Mouse (Mus musculus) intestine, embryonic 14.5 days (tissue): Measurements from ENCODE around the gene Actr1b. TPM values are rescaled to one million over a fixed set of nuclear protein-coding genes. Genes with fewer than 3 reads are reported as not detected.

Experiments
- ATAC-seq: fragments of 200-750 bp; cut with Nextera tagmentation; replicated peaks from 2 replicates; pipeline ENCODE4 v1.8.0; 2017; ENCODE audit warnings: low read depth, moderate number of reproducible peaks, moderate TSS enrichment, moderate library complexity; ENCODE audit not compliant: low FRiP score, low TSS enrichment
- DNase-seq: peaks from one replicate; pipeline ENCODE4 v3.0.0-alpha.2; 2018; ENCODE audit warnings: low spot score
- H3K27ac ChIP-seq: fragments of 300-500 bp; sonication (generic); 2 replicates; pipeline ENCODE4 v1.5.1; 2014; ENCODE audit warnings: low read depth, mild to moderate bottlenecking, control low read depth
- H3K27me3 ChIP-seq: fragments of 300-500 bp; sonication (generic); replicated peaks from 2 replicates; pipeline ENCODE4 v1.6.1; 2014; ENCODE audit warnings: low read length, control low read depth; ENCODE audit not compliant: control insufficient read depth, insufficient read depth
- H3K36me3 ChIP-seq: fragments of 300-500 bp; sonication (generic); 2 replicates; pipeline ENCODE4 v1.6.1; 2014; ENCODE audit warnings: low read length, control low read depth; ENCODE audit not compliant: control insufficient read depth, insufficient read depth
- H3K4me1 ChIP-seq: fragments of 300-500 bp; sonication (generic); replicated peaks from 2 replicates; pipeline ENCODE4 v1.6.1; 2014; ENCODE audit warnings: low read length, control low read depth, mixed read lengths; ENCODE audit not compliant: control insufficient read depth, insufficient read depth
- H3K4me2 ChIP-seq: fragments of 300-500 bp; sonication (generic); 2 replicates; pipeline ENCODE4 v1.6.1; 2014; ENCODE audit warnings: low read length
- H3K4me3 ChIP-seq: fragments of 300-500 bp; sonication (generic); 2 replicates; pipeline ENCODE4 v1.5.1; 2014; ENCODE audit warnings: low read depth, low read length, control low read depth, mixed read lengths
- H3K9ac ChIP-seq: fragments of 300-500 bp; sonication (generic); 2 replicates; pipeline ENCODE4 v1.6.1; 2014; ENCODE audit warnings: mild to moderate bottlenecking, low read length
- H3K9me3 ChIP-seq: fragments of 300-500 bp; sonication (generic); 2 replicates; pipeline ENCODE4 v1.6.1; 2016; ENCODE audit warnings: low read length, control low read depth; ENCODE audit not compliant: control insufficient read depth
- WGBS: fragments of 180-500 bp; shearing (Covaris S2); extraction: QIAGEN DNeasy Blood & Tissue Kit; methylation state at CpG from one replicate; pipeline ENCODE4 v1.1.7; 2014; 5-methylcytosine and 5-hydroxymethylcytosine counted together
- polyA plus RNA-seq: library from polyadenylated mRNA; unstranded; fragments of >200 nt; fragmentation: Nextera tagmentation; extraction: Ambion mirVana; gene quantifications from 2 replicates; pipeline ENCODE4 v1.2.1, GENCODE M21; 2014

Gene Actr1b
- polyA plus RNA-seq, 1 experiment from 2014 or later: 97.0 TPM

GRCm38 (mm10) chr1:36744268-36744944, 30.2 kb upstream of the Actr1b start:
- Histone ChIP-seq H3K9me3 (no peaks in the 10 kb centered on the region), H3K27me3 (0 out of 2 replicates have a peak, but pooled peaks cover 4% of the 10 kb centered on the region), H3K27ac (no peak overlapping the region), H3K4me2 (peak overlapping the region; percentile 41), H3K4me1 (peaks cover 4% of the 10 kb centered on the region; the same call in 1 of the 2 replicates), H3K9ac (no peak overlapping the region), H3K36me3 (no peaks in the 10 kb centered on the region), H3K4me3 (no peak overlapping the region)
- 25% methylated on average over 17 of the region's 17 CpGs for WGBS
- ATAC-seq: peak; percentile 57; the same call in 1 of the 2 replicates
- peak; percentile 85 for DNase-seq

GRCm38 (mm10) chr1:36743046-36743445, 28.8 kb upstream of the Actr1b start:
- Histone ChIP-seq H3K36me3 (no peaks in the 10 kb centered on the region), H3K27me3 (0 out of 2 replicates have a peak, but pooled peaks cover 4% of the 10 kb centered on the region), H3K9me3 (no peaks in the 10 kb centered on the region), H3K9ac (no peak overlapping the region), H3K4me1 (peaks cover 4% of the 10 kb centered on the region; the same call in 1 of the 2 replicates), H3K4me3 (no peak overlapping the region), H3K4me2 (no peak overlapping the region), H3K27ac (no peak overlapping the region)
- DNase-seq (no peak), ATAC-seq (no peak)
- WGBS: 79% methylated on average over 9 of the region's 9 CpGs

GRCm38 (mm10) chr1:36739231-36739630, 25.0 kb upstream of the Actr1b start:
- H3K4me2 ChIP-seq: no peak overlapping the region
- H3K27ac ChIP-seq: no peak overlapping the region
- H3K9ac ChIP-seq: no peak overlapping the region
- no peak for DNase-seq
- H3K9me3 ChIP-seq: no peaks in the 10 kb centered on the region
- no peaks in the 10 kb centered on the region for H3K36me3 ChIP-seq
- WGBS: 75% methylated on average over 5 of the region's 5 CpGs
- 0 out of 2 replicates have a peak, but pooled peaks cover 4% of the 10 kb centered on the region for H3K27me3 ChIP-seq
- H3K4me1 ChIP-seq: peaks cover under 1% of the 10 kb centered on the region; the same call in 1 of the 2 replicates
- H3K4me3 ChIP-seq: no peak overlapping the region
- ATAC-seq: no peak

- no peaks in the 10 kb centered on the region for H3K9me3 ChIP-seq
- H3K4me2 ChIP-seq: no peak overlapping the region
- WGBS: 13% methylated on average over 4 of the region's 4 CpGs
- ATAC-seq (peak; percentile 50; the same call in 1 of the 2 replicates), DNase-seq (peak; percentile 91)
- H3K27ac ChIP-seq: no peak overlapping the region
- no peaks in the 10 kb centered on the region for H3K4me1 ChIP-seq
- no peaks in the 10 kb centered on the region for H3K27me3 ChIP-seq
- no peaks in the 10 kb centered on the region for H3K36me3 ChIP-seq
- H3K4me3 ChIP-seq: no peak overlapping the region
- no peak overlapping the region for H3K9ac ChIP-seq
Observed at GRCm38 (mm10) chr1:36737300-36737699, 23.1 kb upstream of the Actr1b start.

GRCm38 (mm10) chr1:36724057-36724431, 9.8 kb upstream of the Actr1b start:
- H3K4me3 ChIP-seq: no peak overlapping the region
- ATAC-seq: no peak
- H3K9ac ChIP-seq: no peak overlapping the region
- no peaks in the 10 kb centered on the region for H3K27me3 ChIP-seq
- no peaks in the 10 kb centered on the region for H3K36me3 ChIP-seq
- WGBS: 69% methylated on average over 4 of the region's 4 CpGs
- DNase-seq: no peak
- peaks cover 7% of the 10 kb centered on the region; the same call in 1 of the 2 replicates for H3K4me1 ChIP-seq
- no peaks in the 10 kb centered on the region for H3K9me3 ChIP-seq
- no peak overlapping the region for H3K4me2 ChIP-seq
- no peak overlapping the region for H3K27ac ChIP-seq

- Histone ChIP-seq H3K4me2 (no peak overlapping the region), H3K4me3 (no peak overlapping the region), H3K27ac (no peak overlapping the region), H3K36me3 (no peaks in the 10 kb centered on the region), H3K4me1 (peaks cover 7% of the 10 kb centered on the region; the same call in 1 of the 2 replicates), H3K9ac (no peak overlapping the region), H3K9me3 (no peaks in the 10 kb centered on the region), H3K27me3 (no peaks in the 10 kb centered on the region)
- DNase-seq (no peak), ATAC-seq (no peak)
- WGBS: 53% methylated on average over 16 of the region's 16 CpGs
Observed at GRCm38 (mm10) chr1:36723146-36724056, 9.2 kb upstream of the Actr1b start.

GRCm38 (mm10) chr1:36718786-36719185, 4.6 kb upstream of the Actr1b start:
- Histone ChIP-seq H3K4me2 (no peak overlapping the region), H3K27me3 (no peaks in the 10 kb centered on the region), H3K4me1 (peaks cover 7% of the 10 kb centered on the region; the same call in 1 of the 2 replicates), H3K36me3 (no peaks in the 10 kb centered on the region), H3K4me3 (no peak overlapping the region), H3K9ac (no peak overlapping the region), H3K27ac (no peak overlapping the region), H3K9me3 (no peaks in the 10 kb centered on the region)
- ATAC-seq: no peak
- WGBS: 82% methylated on average over 1 of the region's 1 CpGs
- DNase-seq: no peak

GRCm38 (mm10) chr1:36711104-36711503, 3.1 kb downstream of the Actr1b start:
- Histone ChIP-seq H3K27me3 (no peaks in the 10 kb centered on the region), H3K4me2 (no peak overlapping the region), H3K4me1 (peaks cover 12% of the 10 kb centered on the region), H3K27ac (no peak overlapping the region), H3K36me3 (peaks cover 19% of the 10 kb centered on the region), H3K4me3 (no peak overlapping the region), H3K9me3 (no peaks in the 10 kb centered on the region), H3K9ac (no peak overlapping the region)
- WGBS: 93% methylated on average over 2 of the region's 2 CpGs
- DNase-seq (no peak), ATAC-seq (no peak)
